Mouse (Mus musculus) frontal cortex, postnatal 36 days (tissue): ENCODE data around the gene Tm4sf5.
"Not testable (repeated sequence)": the region's sequence is repeated elsewhere in the genome, so short reads cannot be mapped to it uniquely, and the experiment has no call there.

ENCODE experiments used
- DNase-seq, 2 experiments: peaks; one replicate each; pipeline ENCODE4 v3.0.0; 2022; ENCODE audit warnings: low spot score in 2 of 2

Tm4sf5 gene

DNA sequence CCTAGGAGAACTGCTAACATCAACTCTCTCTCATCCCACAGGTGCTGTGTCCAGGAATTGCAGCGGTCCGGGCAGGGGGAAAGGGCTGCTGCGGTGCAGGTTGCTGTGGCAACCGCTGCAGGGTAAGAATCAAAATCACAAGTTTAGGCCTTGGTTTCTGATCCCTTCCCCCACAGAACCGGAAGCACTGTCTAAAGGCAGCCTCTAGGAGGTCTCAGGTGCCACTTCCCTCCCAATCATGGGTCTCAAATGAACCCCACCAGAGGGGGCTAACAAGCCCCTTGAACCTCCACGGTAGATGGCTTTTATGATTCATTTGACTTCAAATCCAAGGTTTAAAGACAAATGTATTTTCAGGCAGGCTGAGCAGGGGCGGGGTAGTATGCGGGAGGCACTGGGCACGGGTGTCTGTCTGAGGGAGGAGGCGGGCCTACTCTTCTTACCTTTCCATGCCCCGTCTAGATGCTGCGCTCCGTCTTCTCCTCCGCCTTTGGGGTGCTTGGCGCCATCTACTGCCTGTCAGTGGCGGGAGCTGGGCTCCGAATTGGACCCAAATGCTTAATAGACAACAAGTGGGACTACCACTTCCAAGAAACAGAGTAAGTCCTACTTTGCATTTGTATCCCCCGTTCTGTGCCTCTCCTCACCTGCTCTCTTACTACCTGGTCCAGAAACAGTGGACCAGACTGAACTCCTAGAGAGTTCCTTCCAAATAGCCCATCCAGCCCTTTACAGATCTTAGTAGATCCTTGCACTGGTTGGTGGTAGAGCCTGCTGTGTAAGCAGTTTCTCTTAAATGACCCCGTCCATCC lies 4.9 kb downstream of the Tm4sf5 start:
- DNase-seq: peak; percentile 30 to 37

DNA sequence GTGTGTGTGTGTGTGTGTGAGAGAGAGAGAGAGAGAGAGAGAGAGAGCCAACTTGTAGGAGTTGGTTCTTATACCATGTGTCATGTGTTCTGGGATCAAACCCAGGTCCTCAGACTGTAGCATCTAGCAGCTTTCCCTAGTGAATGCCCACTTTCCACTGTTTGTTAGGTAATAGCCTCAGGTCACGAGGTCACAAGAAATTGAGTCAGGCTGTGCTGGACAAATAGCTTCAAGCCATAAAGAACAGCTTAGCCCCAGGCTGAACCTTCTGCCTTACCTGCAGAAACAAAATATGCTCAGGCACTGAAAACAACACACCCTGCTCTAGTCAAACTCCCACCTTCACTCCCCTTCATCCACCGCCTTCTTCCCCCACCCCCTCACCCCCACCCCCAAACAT lies 6.2 kb downstream of the Tm4sf5 start:
- DNase-seq: no peak

DNA sequence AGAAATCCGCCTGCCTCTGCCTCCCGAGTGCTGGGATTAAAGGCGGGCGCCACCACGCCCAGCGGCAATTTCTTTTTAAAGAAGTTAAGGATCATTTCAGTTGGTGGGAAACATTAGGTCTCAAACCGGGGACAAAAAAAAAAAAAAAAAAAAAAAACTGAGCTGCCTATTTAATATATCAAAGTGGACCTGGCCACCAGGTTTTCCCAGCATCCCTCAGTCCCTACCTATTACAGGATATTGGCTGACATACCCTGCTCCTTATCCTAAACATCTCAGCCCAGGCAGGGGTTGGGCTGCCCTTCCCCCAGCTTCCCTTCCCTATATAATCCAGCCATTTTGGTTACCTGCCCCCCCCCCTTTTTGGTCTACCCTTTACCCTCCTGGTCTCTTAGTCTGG lies 6.8 kb downstream of the Tm4sf5 start:
- no peak for DNase-seq

DNA sequence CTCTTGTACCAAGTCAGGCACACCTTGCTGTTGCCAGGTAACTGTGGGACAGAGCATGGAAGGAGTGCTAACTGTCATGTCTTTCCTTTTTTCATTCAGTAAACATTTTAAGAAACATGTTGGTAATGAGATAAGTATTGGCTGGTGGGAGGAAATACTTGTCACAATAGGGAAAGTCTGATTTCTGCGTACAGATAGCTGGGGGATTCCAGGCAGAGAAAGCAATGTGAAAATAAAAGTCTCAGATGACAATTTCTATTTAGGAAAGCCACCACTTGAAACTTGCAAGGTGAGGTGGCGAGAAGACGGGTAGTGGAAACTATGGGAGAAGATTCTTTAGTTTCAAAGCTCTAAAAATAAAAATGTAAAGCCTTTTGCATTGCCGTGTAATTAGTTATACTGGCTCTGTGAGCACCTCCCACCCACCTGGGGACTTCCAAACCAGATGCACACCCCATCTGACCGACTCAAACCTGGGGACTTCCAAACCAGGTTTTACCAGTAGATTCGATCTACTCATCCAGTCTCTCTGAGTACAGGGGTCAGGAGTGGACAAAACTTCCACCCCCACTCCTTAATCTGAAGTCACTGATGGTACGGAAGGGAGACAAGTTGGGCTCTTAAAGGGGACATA lies 7.8 kb downstream of the Tm4sf5 start:
- DNase-seq: no peak

DNA sequence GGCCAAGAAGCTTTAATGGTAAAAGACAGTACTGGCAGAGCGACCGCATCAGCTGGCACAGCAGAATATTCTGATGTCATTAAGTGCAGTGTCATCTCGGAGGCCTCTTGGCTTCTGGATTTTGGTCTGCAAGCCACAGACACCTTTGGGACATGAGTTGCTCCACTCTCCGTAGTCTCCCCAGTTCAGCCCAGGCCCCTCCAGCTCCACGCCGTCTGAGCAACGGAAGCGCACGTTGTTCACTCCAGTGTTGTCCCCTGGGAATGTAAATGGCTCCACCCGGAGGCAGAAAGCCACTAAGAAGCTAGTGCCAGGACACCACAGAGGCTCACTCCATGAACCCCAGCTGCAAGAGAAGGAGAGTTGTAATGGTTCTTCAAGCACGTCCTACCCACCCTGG lies 8.5 kb downstream of the Tm4sf5 start:
- no peak for DNase-seq

DNA sequence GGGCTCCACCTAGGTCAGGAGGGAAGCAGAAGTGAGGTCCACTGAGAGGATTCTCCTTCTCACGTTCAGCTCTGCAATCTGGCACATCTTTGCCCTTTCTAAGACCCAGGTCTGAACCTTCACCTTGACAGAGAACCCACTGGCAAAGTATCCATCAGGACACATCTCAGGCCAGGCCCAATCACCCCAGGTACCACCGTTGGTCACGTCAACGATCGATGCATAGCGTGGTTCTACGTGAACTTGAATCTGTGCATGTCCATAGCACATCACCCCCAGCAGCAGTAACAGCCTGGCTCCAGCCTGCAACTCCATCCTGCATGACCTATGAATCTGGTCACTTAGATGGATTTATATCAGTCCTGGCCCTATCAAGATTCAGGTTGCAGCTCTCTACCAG lies 9.2 kb downstream of the Tm4sf5 start, which contains the start of gene Vmo1:
TSS of gene Vmo1 (minus strand) at position 329 of the 400 bp plus-strand sequence.
- no peak for DNase-seq

DNA sequence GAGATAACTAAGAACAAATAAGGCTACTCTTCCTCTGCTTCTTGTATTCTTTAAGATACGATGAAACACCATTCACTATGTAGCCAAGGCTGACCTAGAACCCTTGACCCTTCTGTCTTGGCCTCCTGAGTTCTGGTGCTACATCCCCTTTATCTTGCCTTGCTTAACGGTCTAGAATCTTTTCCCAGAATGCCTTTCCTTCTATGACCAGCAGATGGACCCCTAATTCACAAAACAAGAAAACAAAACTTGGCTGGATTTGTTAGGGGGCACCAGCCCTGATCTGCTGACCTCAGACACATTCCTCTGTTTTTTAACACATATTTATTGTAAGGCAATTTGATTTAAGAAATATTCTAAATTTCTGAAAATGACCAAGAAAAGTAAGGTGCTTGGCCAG lies 11.3 kb downstream of the Tm4sf5 start:
- peak; percentile 17 to 48 for DNase-seq

DNA sequence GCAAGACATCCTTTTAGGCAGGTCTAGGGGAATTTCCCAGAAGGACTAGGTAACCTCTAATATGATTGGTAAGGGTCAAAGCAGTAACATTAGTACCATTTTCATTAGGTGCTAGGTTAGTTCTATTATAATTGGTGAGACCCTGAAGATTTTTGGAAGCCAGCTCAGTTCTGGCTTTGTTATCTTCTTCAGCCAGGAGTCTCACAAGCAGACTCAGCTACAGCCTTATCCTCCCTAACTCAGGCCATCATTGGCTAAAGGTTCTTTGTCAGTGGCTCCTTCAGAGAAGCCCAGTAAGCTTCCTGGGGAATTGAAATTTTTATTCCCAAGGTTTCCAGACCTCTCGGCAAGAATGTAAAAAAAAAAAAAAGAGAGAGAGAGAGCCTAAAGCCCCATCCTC lies 13.4 kb downstream of the Tm4sf5 start:
- no peak for DNase-seq

DNA sequence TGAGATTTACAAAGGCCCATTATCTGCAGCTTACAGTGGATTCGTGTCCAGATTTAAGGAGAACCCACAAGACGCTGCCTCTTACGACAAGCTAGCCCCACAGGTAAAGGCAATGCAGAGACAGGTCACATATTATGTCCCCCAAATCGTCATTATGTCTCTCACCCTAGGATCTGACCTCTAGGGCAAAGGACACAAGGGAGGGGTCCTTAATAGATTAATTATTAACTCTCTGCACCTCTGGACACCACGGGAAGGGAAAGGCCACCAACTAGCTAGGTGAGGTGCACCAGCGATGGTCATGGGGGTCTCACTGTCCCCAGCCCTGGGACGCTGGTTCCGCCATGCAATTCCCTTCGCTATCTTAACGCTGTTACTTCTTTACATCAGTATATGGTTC lies 13.9 kb downstream of the Tm4sf5 start, which contains the start of gene Gltpd2:
TSS of gene Gltpd2 (plus strand) at position 274 of the 400 bp plus-strand sequence.
- no peak for DNase-seq

DNA sequence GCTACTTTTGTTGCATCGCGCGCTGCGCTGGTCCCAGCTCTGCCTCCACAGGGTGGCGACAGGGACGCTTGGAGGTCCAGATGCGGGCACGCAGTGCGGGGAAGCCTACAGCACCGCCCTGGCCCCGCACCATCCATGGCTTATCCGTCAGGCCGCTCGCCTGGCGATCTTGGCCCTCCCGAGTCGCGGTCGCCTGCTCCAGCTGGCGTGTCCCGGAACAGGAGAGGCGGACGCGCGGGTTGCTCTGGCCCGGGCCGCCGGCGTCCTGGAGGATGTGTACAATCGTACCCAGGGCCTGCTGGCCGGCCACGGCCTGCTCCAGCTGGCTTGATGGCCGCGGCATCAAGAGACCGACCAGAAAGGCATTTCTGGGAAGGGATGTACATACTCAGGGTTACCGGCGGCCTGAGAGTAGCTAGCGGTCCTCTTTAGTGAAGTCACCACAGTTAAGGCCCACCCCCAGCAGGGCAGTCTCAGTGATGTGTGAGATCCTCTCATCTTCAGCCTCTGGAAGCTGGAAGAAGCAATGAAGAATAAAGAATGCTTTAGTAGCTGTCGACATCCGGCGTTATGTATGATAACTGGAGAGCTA lies 15.2 kb downstream of the Tm4sf5 start:
- no peak for DNase-seq

DNA sequence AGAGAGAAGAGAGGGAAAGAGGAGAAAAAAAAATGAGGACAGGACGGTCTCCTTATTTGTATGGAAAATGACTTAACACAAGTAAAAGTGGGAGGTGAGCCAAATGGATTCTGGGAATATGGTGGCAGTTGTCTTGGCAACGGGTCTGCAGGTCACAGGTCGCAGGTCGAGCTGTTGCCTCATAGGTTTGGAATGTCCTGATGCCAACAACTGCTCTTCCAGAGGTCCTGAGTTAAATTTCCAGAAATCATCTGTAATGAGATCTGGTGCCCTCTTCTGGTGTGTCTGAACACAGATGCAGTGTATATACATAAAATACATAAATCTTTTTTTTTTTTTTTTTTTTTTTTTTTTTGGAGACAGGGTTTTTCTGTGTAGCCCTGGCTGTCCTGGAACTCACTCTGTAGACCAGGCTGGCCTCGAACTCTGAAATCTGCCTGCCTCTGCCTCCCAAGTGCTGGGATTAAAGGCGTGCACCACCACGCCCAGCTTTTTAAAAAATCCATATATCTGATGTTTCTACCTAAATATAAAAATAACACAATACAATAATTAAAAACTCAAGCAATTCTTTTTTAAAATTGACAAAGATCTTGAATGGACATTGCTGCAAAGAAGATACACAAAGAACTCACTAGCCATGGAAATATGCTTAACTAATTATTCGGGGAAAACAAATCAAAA lies 18.4 kb downstream of the Tm4sf5 start:
- not testable (repeated sequence) for DNase-seq

DNA sequence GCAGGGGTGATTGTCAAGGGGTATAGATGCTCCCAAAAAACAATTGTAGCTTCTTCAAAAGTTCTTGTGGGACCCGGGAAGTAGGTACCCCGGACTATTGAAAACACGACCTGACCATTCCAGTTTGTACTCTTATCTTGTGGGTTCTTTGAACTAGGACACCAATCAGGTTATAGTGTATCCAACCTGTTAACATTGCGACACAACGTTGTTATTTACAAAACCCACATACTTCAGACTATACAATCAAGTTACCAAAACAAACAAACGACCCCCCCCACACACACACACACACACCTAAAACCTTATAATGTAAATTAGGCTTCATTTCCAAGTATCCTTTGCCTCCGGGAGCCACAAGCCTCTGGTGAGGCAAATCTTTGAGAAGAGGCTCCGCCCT lies 19.7 kb downstream of the Tm4sf5 start:
- no peak for DNase-seq

DNA sequence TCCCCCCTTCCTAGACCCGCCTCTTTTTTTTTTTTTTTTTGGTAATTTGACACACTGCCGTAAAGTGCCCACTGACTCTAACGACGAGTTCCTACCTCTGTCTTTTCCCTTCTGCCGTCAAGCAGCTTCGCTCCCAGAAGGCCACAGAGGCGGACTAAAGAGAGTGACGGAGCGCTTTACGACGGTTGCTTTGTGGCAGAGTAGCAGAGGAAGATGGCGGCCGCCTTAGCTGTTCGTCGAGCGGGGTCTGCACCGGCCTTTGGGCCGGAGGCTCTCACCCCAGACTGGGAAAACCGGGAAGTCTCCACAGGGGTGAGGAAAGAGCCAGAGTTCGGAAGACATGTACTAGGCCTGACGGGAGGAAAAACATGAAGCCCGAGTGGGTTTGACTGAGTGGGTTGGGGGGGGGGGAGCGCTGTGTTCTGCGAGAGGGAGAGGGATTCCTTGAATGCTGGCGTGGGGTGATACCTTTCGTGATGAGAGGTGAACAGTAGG lies 20.2 kb downstream of the Tm4sf5 start, which contains the start of gene Psmb6:
TSS of gene Psmb6 (plus strand) at position 184 of the 495 bp plus-strand sequence.
- DNase-seq: peak; percentile 91 to 95

DNA sequence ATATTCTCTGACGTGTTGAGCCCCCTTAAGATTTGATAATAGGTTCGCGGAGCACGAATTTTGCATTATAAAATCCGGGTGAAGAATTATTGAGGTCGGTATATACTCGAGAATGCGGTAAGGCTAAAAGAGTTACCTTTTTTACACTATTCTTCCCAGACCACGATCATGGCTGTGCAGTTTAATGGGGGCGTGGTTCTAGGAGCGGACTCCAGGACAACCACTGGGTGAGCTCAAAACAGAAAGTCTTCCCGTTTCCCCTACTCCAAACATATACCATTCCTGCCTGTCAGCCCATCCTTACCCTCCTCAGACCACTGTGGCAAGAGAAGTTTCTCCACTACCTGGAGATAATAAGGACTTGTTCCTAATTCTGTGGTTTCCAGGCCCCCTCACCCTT lies 20.7 kb downstream of the Tm4sf5 start:
- no peak for DNase-seq

DNA sequence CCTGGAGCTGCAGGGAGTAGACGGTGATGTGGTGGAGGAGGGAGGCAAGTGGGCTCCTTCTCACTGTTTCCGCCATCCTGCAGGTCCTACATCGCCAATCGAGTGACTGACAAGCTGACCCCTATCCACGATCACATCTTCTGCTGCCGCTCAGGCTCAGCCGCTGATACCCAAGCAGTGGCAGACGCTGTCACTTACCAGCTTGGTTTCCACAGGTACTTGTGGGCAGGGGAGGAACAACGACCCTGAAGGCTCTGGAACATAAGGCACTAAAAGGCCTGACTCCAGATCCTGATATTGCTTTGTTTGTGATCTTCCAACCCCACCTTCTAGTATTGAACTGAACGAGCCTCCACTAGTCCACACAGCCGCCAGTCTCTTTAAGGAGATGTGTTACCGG lies 21.2 kb downstream of the Tm4sf5 start:
- no peak for DNase-seq

DNA sequence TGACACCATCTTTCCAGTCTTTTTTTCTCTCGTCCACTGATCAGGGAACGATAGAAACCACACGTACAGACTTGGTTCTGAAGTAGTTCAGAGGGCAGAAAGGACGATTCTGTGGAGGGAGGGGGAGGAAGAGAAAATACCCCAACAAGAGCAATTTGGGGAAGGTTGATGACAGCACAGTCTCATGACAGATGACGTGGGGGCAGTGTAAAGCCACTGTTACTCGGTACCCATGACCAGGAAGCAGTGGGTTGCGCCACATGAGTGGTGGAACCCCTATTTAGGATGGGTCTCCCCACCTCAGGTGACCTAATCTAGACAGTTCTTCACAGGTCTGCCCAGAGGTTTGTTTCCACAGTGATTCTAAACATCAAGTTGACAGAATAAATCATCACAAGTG lies 23.6 kb downstream of the Tm4sf5 start:
- no peak for DNase-seq

DNA sequence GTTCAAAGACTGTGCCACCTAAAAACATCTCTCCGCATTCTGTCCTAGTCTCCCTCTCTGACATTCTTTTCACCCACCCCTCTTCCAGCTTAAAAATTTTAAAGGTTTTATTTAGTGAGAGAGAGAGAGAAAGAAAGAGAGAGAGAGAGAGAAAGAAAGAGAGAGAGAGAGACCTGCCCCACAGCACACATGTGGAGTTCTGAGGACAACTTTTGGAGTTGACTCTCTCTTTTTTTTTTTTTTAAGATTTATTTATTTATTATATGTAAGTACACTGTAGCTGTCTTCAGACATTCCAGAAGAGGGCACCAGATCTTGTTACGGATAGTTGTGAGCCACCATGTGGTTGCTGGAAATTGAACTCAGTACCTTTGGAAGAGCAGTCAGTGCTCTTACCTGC lies 26.0 kb downstream of the Tm4sf5 start:
- DNase-seq: not testable (repeated sequence)

DNA sequence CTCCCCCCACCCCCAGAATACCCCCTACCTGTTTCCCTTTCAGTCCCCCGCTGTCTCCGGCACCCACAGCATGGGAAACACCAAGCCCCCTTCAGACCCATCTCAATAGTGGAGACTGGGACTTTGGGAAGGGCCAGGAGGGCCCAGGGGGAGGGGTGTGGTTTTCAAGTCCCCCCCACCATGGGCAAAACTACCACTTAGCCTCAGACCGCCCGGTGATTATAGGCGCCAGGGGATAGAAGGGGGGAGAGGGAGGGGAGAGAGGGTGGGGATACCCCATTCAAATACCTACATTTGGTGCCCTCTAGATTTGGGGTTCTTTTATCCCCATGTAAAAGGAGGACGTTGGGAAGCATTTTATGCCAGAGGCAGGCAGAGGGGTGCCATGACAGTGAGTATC lies 27.8 kb downstream of the Tm4sf5 start, which contains the start of gene Gm40193:
TSS of gene Gm40193 (minus strand) at position 101 of the 400 bp plus-strand sequence.
- no peak for DNase-seq

DNA sequence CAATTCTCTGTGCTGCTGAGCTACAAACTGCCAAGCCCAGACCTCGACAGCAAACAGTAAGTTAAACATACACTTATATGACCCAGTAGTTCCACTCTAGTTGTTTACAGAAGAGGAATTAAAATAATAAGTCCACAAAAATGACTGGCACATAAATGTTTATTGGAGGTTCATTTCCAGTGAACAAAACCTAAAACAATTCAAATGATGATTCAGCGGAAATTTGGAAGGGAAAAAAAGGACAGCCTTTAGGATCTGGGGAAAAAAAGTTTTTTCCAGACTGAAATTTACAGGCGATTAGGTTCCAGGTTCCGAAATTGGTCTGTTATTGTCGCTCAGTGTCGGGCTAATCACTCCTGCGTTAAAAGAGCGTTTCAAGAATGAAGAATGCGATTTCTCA lies 34.4 kb downstream of the Tm4sf5 start:
- no peak for DNase-seq

DNA sequence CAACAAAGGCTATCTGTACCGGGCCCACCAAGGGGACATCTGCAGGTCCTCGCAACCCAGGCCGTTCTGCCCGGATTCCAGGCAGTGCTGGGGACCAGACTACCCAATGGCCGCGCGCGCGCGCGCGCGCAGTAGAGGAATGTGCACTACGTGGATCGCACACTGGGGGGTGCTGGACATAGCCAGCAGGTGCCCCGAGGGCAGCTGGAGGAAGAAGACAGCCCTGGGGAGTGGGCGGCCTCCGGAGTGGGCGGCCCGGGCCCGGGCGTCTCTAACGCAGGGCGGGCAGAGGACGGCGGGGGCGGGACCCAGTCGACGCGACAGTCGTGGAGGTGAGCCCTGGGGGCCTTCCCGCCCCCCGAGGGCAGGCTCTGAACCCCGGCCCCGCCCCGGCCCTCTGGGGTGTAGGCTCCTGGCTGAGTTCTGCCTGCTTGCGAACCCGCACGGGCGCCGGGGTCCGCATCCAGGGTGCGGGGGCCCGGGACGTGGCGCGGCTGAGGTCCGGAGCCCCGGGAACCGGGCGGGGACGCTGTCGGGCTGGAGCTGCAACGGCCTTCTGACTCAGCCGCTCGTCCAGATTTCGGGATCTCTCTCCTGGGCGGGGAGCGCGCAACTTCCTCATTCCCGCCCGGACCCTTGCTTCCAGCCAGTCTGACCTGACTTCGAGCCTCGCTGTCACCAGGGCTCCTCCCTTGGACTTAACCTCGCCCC lies 35.0 kb downstream of the Tm4sf5 start, which contains the start of gene Pld2:
TSS of gene Pld2 (plus strand) at position 188 of the 711 bp plus-strand sequence.
- peak; percentile 67 for DNase-seq

DNA sequence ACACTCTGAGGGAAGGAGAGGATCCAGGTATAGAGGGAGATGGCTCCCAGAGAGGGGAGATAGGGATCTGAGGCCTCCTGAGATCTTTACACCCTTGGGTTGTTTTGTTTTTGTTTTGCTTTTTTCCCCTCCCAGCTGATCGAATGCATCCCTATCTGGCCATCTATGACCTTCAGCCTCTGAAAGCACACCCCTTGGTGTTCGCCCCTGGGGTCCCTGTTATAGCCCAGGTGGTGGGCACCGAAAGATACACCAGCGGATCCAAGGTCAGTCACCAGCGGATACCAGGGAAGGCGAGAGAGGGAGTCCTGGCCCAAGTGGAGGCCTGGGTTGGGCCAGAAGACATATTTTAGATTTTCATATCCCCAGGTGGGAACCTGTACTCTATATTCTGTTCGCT lies 35.9 kb downstream of the Tm4sf5 start:
- no peak for DNase-seq
